Mouse (Mus musculus) layer of hippocampus, postnatal 25 days (tissue): ENCODE data around the gene Bmp2. TPM values are rescaled to one million over a fixed set of nuclear protein-coding genes. Genes with fewer than 3 reads are reported as not detected.

Experiments
- DNase-seq, 2 experiments: peaks; one replicate each; pipeline ENCODE4 v3.0.0; 2022; ENCODE audit warnings: mixed read lengths in 2 of 2, low spot score in 1 of 2; ENCODE audit errors: extremely low spot score in 1 of 2
- total RNA-seq, 2 experiments: library from RNA; stranded (reverse); gene quantifications; 2 replicates each; pipeline ENCODE4 v1.2.3; 2021

Gene Bmp2
- total RNA-seq: 1 to 10 TPM; 2.5 to 3.0 TPM

DNA sequence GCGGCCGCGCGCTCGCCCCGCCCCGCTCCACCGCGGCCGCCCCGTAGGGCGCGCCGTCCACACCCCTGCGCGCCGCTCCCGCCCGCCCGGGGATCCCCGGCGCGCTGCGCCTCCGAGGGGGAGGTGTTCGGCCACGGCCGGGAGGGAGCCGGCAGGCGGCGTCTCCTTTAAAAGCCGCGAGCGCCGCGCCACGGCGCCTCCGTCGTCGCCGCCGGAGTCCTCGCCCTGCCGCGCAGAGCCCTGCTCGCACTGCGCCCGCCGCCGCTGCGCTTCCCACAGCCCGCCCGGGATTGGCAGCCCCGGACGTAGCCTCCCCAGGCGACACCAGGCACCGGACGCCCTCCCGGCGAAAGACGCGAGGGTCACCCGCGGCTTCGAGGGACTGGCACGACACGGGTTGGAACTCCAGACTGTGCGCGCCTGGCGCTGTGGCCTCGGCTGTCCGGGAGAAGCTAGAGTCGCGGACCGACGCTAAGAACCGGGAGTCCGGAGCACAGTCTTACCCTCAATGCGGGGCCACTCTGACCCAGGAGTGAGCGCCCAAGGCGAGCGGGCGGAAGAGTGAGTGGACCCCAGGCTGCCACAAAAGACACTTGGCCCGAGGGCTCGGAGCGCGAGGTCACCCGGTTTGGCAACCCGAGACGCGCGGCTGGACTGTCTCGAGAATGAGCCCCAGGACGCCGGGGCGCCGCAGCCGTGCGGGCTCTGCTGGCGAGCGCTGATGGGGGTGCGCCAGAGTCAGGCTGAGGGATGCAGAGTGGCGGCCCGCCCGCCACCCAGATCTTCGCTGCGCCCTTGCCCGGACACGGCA, at the start of gene Bmp2:
Gene Bmp2, plus strand, starts transcription at position 129 of the 811 bp plus-strand sequence.
- DNase-seq: peak; percentile 33 to 47

GRCm38 (mm10) chr2:133505678-133506077, 46.3 kb upstream of the Bmp2 start:
- no peak for DNase-seq

DNA sequence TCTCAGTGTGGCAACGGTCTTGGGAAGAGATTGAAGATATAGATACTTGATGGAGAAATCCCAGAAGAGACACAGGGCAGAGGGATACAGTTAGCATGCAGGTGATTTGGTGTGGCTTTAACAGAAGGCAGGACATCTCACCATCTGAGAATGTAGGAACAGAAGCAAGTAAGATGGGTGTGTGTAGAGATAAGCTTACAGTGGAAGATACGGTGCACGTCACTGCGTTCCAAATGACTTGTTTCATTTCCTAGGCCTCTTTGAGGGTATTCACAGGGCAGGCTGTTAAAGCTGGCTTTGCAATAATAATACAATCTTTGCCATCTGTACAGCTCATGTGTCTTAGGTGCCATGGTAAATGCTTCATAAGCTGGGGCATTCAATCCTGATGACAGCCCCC, 44.9 kb upstream of the Bmp2 start:
- DNase-seq: no peak

- DNase-seq: no peak
Measured at GRCm38 (mm10) chr2:133509141-133509540, 42.8 kb upstream of the Bmp2 start.

DNA sequence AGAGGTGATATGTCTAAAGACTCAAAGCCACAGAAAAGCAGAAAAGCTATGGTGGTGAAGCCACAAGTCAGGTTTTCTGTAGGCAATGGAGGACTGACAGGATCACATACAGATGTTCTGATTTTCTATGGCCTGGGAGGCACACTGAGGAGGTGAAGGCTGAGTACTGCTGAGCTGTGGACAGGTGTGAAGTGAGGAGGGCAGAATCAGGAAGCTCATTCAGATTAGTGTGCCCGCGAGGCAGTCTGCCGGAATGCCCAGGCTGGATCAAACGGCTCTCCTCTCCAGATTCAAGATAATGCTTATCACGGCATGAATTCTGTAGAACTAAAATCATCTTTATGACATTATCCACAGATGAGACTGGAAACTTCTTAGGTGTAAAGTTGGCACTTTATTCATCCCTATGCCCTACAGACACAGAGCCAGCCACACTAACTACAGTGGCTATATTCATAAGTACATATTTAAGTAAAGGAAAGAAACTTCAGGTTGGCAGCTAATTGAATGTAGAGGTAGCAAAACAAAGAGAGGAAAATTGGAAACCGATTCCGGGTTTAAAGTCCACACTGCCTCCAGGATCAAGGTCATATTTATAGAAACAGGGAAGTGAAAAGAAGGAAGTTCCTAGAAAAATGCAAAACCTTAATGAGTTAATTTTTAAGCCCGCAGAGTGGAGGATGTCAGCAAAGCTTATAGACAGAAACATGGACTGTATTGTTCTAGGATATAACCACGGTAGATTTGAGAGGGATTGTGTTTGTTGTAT, 40.8 kb upstream of the Bmp2 start:
- DNase-seq: no peak

DNA sequence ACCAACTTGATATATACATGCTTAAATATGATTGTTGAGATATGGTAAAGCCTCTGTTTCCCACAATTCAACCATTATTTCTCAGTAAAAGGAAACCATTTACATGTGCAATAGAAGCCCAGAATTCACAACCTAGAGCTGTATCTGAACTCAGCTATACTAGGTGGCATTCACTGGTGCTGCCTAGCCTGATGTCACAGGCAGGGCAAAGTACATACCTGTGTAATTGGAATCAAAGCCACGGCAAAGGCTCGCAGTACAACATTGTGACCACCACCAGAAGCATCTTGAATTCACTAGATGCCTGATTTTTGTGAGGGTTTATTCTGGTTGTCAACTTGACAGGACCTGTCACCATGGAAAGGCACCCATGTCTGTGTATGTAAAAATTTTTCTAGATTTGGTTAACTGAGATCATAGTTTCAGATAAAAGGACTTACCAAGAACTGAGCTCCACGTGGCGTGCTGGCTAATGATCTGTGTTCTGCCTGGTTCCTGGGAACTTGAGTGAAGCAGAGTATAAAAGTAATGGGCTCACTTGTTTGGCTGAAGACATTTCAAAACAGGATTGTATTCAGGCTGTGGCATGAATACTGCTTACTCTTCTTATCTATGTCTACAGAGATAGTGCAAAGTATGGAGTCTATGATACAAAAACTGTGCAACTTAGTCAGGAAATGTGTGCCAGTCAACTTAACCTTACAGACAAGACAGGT, 35.5 kb upstream of the Bmp2 start:
- DNase-seq: no peak

- no peak for DNase-seq
Measured at GRCm38 (mm10) chr2:133517867-133518266, 34.1 kb upstream of the Bmp2 start.

DNA sequence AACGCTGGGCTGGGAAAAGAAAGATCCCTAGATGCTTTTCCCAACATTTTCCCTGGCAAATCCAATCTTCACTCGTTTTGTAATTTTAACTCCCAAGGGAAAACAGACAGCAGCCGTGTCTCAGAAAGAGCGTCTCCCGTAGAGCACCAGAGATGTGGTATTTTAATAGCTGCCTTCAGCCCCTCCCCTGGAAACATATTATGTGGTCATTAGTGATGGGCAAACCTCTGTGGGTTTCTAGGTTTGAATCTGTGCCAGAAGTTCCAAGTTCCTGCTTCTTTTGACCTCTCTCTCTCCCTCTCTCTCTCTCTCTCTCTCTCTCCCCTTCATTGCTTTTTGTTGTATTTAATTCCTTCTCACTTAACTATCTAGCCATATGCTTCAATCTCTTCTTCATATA, 30.8 kb upstream of the Bmp2 start:
- DNase-seq: no peak

DNA sequence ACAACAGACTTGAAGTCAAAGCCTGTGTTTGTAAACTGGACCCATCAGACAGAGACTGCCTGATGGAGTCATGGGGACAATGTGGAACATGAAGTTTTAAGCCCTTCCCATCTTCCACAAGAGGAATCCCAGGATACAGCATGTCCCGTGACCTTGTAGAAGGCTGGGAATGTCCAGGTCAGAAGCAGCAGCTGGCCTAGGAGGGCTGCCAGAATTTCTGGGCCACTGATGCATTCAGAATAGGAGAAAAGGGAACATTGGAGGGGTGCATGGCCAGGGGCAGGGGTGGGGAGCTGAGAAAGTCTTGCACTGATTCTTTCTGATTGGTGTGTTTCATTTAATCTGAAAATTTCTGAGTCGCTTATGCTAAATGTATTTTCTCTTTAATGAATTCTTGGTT, 29.8 kb upstream of the Bmp2 start:
- DNase-seq: no peak

GRCm38 (mm10) chr2:133525621-133526181, 26.3 kb upstream of the Bmp2 start:
- DNase-seq: no peak

DNA sequence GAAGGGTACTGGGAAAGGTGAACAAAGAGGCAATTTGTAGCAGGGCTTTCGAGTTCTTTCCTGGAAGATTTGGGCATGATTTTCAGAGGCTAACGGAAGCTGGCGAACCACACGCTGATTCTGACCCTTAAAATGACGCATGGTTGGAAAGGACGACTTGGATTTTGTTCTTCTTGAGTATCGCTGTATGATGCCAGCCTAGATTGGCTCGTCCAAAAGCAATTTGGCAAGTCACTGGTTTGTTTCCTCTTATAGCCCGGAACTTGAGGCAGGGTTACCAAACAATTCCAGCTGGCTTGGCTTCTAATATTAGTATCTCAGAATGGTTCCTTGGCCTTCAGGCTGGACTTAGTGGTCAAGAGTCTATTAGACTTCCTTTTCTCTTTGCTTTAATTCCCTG, 22.6 kb upstream of the Bmp2 start:
- no peak for DNase-seq

DNA sequence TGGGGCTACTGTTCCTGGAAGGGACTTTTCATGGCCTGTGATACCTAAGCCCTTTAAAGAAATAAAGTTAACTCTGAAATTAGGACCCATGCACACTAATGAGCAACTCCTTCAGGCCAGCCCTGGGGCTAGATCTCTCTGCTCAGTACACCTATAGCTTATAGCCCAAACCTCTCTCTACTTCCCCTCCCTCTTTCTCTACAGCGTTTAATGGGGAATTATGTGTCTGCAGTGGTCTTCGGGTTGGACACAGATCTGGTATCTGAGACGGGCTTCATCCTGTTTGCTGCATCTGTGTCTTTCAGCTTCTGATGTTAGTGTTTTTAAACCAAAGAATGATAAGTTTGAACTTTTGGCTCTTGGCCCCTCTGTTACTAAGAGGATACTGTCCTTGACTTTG, 18.9 kb upstream of the Bmp2 start:
- no peak for DNase-seq

DNA sequence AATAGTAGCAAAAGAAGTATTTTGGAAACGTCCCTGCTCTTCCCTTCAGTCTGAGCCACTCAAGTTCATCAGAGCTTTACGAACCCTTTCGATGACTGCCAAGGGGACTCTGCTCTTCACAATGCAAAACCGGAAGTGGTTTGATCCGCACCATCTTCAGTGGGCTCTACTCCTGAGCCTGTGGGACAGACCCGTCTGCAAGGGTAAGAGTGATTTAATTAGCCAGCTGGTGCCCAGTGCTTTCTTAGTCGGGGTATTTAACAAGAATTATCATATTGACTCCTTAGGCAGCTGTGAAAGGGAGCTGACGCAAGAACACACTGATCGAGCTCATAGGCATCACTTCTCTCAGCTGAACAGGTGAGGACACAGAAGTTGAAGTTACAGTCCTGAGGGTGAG, 16.5 kb upstream of the Bmp2 start:
- DNase-seq: no peak

- DNase-seq: no peak
Measured at GRCm38 (mm10) chr2:133536812-133537211, 15.1 kb upstream of the Bmp2 start.

DNA sequence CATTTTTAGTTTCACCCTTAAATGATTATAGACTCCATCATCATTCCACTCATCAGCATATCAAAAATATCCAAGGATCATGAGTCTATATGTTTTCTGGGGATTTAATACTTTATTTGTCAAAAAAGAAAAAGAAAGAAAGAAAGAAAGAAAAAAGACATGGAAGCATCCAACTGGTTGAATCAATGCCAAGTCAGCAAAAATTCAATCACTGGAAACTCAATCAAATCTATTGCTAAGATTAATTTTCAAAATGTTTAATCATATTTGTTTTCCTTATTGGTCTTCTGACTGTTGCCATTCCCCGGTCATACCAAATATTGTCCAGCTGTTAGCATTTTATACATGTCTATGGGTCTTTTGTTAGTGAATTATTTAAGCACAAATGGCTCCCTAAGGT, 11.3 kb upstream of the Bmp2 start:
- DNase-seq: no peak

DNA sequence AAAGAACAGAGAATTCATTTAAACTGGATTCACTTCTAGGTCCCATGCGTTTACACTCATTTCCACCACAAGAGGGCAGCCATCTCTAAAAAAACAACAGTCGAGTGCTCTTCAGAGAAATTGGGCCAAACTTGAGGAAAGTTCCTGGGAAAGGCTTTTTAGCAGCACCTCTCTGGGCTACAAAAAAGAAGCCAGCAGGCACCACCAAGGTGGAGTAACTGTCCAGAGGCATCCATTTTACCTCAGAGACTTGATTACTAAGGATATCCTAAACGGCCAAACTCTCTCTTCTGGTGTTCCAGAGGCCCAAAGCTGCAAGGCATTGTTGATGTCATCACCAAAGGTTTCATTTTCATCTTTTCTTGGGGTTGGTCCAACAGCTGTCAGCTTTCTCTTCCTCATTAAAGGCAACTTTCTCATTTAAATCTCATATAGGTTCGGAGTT, 1.7 kb upstream of the Bmp2 start:
- DNase-seq: peak; percentile 38 to 63

- DNase-seq: no peak
Measured at GRCm38 (mm10) chr2:133552842-133553465, 995 bp downstream of the Bmp2 start.

GRCm38 (mm10) chr2:133553911-133554285, 1.9 kb downstream of the Bmp2 start:
- DNase-seq: no peak

- DNase-seq: no peak
Measured at GRCm38 (mm10) chr2:133554286-133555021, 2.5 kb downstream of the Bmp2 start.
